Mouse (Mus musculus) CH12.LX (cell line): Measurements from ENCODE around the gene Fars2. TPM values are rescaled to one million over a fixed set of nuclear protein-coding genes. Genes with fewer than 3 reads are reported as not detected.

Experiments used
- DNase-seq: peaks from one replicate; pipeline ENCODE4 v3.0.0-alpha.2; 2013; ENCODE audit errors: extremely low read depth
- H3K27ac ChIP-seq: 2 replicates; pipeline ENCODE4 v1.5.1; 2012; ENCODE audit warnings: low read depth, mild to moderate bottlenecking, control low read depth, moderate library complexity; ENCODE audit not compliant: insufficient read depth
- H3K27me3 ChIP-seq: replicated peaks from 2 replicates; pipeline ENCODE3; 2012; ENCODE audit warnings: inconsistent platforms
- H3K36me3 ChIP-seq, 2 experiments: replicated peaks in 1 of 2; 2 replicates each; pipeline versions ENCODE3 to v1.6.1; 2012; ENCODE audit warnings: inconsistent platforms in 1 of 2, low read length in 1 of 2, mild to moderate bottlenecking in 1 of 2, mixed read lengths in 1 of 2, moderate library complexity in 1 of 2; ENCODE audit not compliant: control insufficient read depth in 1 of 2, insufficient read depth in 1 of 2
- H3K4me1 ChIP-seq, 2 experiments: 2 replicates each; pipeline ENCODE4 v1.6.1; 2012; ENCODE audit warnings: inconsistent platforms in 1 of 2, moderate library complexity in 1 of 2; ENCODE audit not compliant: insufficient read depth in 2 of 2, control insufficient read depth in 1 of 2
- H3K4me2 ChIP-seq: 2 replicates; pipeline ENCODE4 v1.6.1; 2012; ENCODE audit warnings: low read depth, mild to moderate bottlenecking, control low read depth; ENCODE audit not compliant: poor library complexity, insufficient read depth, severe bottlenecking
- H3K4me3 ChIP-seq, 3 experiments: fragments of 150-350 bp in 1 of 3; sonication (generic) in 1 of 3; replicated peaks in 1 of 3; 2 replicates each; pipeline versions ENCODE3 to v1.5.1; 2011 to 2012; ENCODE audit warnings: low read depth in 2 of 3, low read length in 2 of 3, mild to moderate bottlenecking in 2 of 3, moderate library complexity in 2 of 3, control low read depth in 1 of 3, improper control_type of control experiment in 1 of 3, inconsistent platforms in 1 of 3, mixed read lengths in 1 of 3; ENCODE audit not compliant: poor library complexity in 1 of 3
- H3K79me2 ChIP-seq: replicated peaks from 2 replicates; pipeline ENCODE4 v1.6.1; 2012; ENCODE audit warnings: mild to moderate bottlenecking, moderate library complexity; ENCODE audit not compliant: control insufficient read depth, poor library complexity, insufficient read depth, severe bottlenecking; ENCODE audit errors: extremely low read depth
- H3K9ac ChIP-seq: 2 replicates; pipeline ENCODE4 v1.6.1; 2012; ENCODE audit warnings: low read depth, mild to moderate bottlenecking, control low read depth, moderate library complexity; ENCODE audit not compliant: insufficient read depth
- H3K9me3 ChIP-seq: replicated peaks from 2 replicates; pipeline ENCODE3; 2012; ENCODE audit warnings: low read length, inconsistent platforms, mixed read lengths
- CHD1 ChIP-seq: IDR thresholded peaks from 2 replicates; pipeline ENCODE4 v1.6.1; 2012; ENCODE audit warnings: low read depth, low read length, improper control_type of control experiment, inconsistent platforms
- CHD2 ChIP-seq: IDR thresholded peaks from 2 replicates; pipeline ENCODE4 v1.6.1; 2011; ENCODE audit warnings: low read length, improper control_type of control experiment
- CTCF ChIP-seq, 2 experiments: IDR thresholded peaks in 1 of 2; conservative IDR thresholded peaks in 1 of 2; 2 replicates each; pipeline ENCODE4 v1.5.1; 2011 to 2012; ENCODE audit warnings: low read depth in 2 of 2, low read length in 2 of 2, improper control_type of control experiment in 1 of 2, inconsistent platforms in 1 of 2, mild to moderate bottlenecking in 1 of 2, moderate library complexity in 1 of 2
- E2F4 ChIP-seq: IDR thresholded peaks from 2 replicates; pipeline ENCODE4 v1.6.1; 2011; ENCODE audit warnings: low read depth, low read length, improper control_type of control experiment; ENCODE audit not compliant: insufficient replicate concordance
- EP300 ChIP-seq: IDR thresholded peaks from 2 replicates; pipeline ENCODE4 v1.6.1; 2011; ENCODE audit warnings: low read length, improper control_type of control experiment
- GABPA ChIP-seq: IDR thresholded peaks from 2 replicates; pipeline ENCODE4 v1.6.1; 2012; ENCODE audit warnings: low read depth, low read length, improper control_type of control experiment, inconsistent platforms; ENCODE audit not compliant: insufficient replicate concordance
- HCFC1 ChIP-seq: IDR thresholded peaks from 2 replicates; pipeline ENCODE4 v1.6.1; 2012; ENCODE audit warnings: low read depth, mild to moderate bottlenecking, inconsistent platforms, low read length, improper control_type of control experiment
- JUN ChIP-seq: IDR thresholded peaks from 2 replicates; pipeline ENCODE4 v1.6.1; 2011; ENCODE audit warnings: low read depth, mild to moderate bottlenecking, low read length, improper control_type of control experiment, moderate library complexity; ENCODE audit not compliant: insufficient read depth
- JUND ChIP-seq: conservative IDR thresholded peaks from 2 replicates; pipeline ENCODE4 v1.6.1; 2011; ENCODE audit warnings: low read depth, low read length, improper control_type of control experiment
- KAT2A ChIP-seq: IDR thresholded peaks from 2 replicates; pipeline ENCODE4 v1.6.1; 2012; ENCODE audit warnings: low read length, improper control_type of control experiment, inconsistent platforms; ENCODE audit not compliant: insufficient replicate concordance
- MAFK ChIP-seq: IDR thresholded peaks from 2 replicates; pipeline ENCODE4 v1.6.1; 2011; ENCODE audit warnings: low read length, improper control_type of control experiment; ENCODE audit not compliant: insufficient replicate concordance
- MAX ChIP-seq: IDR thresholded peaks from 2 replicates; pipeline ENCODE4 v1.6.1; 2011; ENCODE audit warnings: low read length, improper control_type of control experiment
- MAZ ChIP-seq: IDR thresholded peaks from 2 replicates; pipeline ENCODE4 v1.6.1; 2012; ENCODE audit warnings: low read depth, mild to moderate bottlenecking, inconsistent platforms, low read length, improper control_type of control experiment, moderate library complexity
- MEF2A ChIP-seq: IDR thresholded peaks from 2 replicates; pipeline ENCODE4 v1.6.1; 2014; ENCODE audit warnings: low read depth, mild to moderate bottlenecking, inconsistent platforms, low read length, improper control_type of control experiment, borderline replicate concordance
- MXI1 ChIP-seq: IDR thresholded peaks from 2 replicates; pipeline ENCODE4 v1.6.1; 2011; ENCODE audit warnings: mild to moderate bottlenecking, low read depth, low read length, improper control_type of control experiment
- NELFE ChIP-seq: IDR thresholded peaks from 2 replicates; pipeline ENCODE4 v1.6.1; 2011; ENCODE audit warnings: low read depth, low read length, improper control_type of control experiment
- POLR2AphosphoS2 ChIP-seq: IDR thresholded peaks from 2 replicates; pipeline ENCODE4 v1.6.1; 2011; ENCODE audit warnings: low read depth, low read length, improper control_type of control experiment
- RAD21 ChIP-seq: IDR thresholded peaks from 2 replicates; pipeline ENCODE4 v1.6.1; 2011; ENCODE audit warnings: low read depth, mild to moderate bottlenecking, low read length, improper control_type of control experiment, moderate library complexity
- RCOR1 ChIP-seq: conservative IDR thresholded peaks from 2 replicates; pipeline ENCODE4 v1.6.1; 2012; ENCODE audit warnings: low read depth, mild to moderate bottlenecking, inconsistent platforms, low read length, improper control_type of control experiment
- SIN3A ChIP-seq: IDR thresholded peaks from 2 replicates; pipeline ENCODE4 v1.6.1; 2012; ENCODE audit warnings: low read length, improper control_type of control experiment, inconsistent platforms
- USF1 ChIP-seq: IDR thresholded peaks from 2 replicates; pipeline ENCODE4 v1.6.1; 2014; ENCODE audit warnings: low read depth, mild to moderate bottlenecking, inconsistent platforms, low read length, improper control_type of control experiment
- USF2 ChIP-seq: conservative IDR thresholded peaks from 2 replicates; pipeline ENCODE4 v1.6.1; 2011; ENCODE audit warnings: low read depth, low read length, improper control_type of control experiment
- ZC3H11A ChIP-seq: IDR thresholded peaks from 2 replicates; pipeline ENCODE4 v1.6.1; 2012; ENCODE audit warnings: low read depth, mild to moderate bottlenecking, inconsistent platforms, low read length, improper control_type of control experiment
- ZNF384 ChIP-seq: IDR thresholded peaks from 2 replicates; pipeline ENCODE4 v1.6.1; 2012; ENCODE audit warnings: low read depth, low read length, improper control_type of control experiment, inconsistent platforms
- dilution Hi-C: fragments of 300-500 bp; cut with MboI; formaldehyde crosslinking; loops from 2 replicates; pipeline ENCODE4 v1.14.3; 2020; ENCODE audit warnings: low sequenced_read_pairs; ENCODE audit not compliant: extremely low pct_unique_long_range_greater_than_20kb, extremely low pct_ligation_motif_present
- in situ Hi-C: fragments of 300-500 bp; cut with MboI; formaldehyde crosslinking; loops from 3 replicates; pipeline ENCODE4 v1.14.3; 2019; ENCODE audit warnings: low sequenced_read_pairs, low pct_ligation_motif_present, low pct_unique_long_range_greater_than_20kb, mixed read lengths
- polyA plus RNA-seq: library from polyadenylated mRNA; unstranded; fragments of >175 nt; gene quantifications from 2 replicates; pipeline ENCODE4 v1.2.1, GENCODE M21; 2012; ENCODE audit warnings: low read depth; ENCODE audit not compliant: insufficient read length
- total RNA-seq, 2 experiments: library from RNA; depleted of rRNA; stranded (reverse); fragments of 300-350 nt in 1 of 2; fragments of >200 nt in 1 of 2; gene quantifications; 2 replicates each; pipeline ENCODE4 v1.2.3; 2012 to 2014

Gene Fars2
- total and polyA plus RNA-seq, 3 experiments, result 30.2 to 47.7 (median 46.4) TPM

DNA sequence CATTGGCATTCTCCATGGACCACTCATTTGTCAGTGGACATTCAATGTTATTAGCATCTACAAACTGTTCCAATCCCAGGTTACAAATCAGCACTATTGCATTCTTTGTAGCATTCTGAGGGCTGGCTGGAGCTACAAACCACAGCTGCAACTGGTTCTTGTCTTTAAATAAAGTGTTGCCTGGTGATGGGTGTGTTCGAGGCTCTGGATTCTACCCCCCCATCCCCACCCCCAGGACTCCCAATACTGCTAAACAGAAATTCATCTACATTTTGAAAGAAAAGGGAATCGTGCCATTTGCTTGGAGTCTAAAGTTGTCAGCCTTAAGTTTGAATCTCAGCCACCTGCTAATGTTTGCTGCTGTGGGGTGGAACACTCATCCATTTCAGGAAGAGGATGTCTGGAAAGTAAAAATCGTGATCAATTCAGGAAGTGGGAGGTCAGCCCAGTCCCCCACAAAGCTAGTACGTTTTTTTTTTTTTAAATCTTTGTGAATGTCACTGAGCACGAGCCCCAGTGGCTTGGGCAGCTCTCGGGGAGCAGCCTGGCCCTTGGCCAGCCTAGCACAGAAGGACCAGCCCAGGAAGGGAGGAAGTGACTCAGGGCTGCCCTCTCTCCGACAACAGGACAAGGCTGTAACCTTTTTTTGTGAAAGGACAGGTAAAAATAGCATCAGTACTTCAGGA, 578.4 kb downstream of the Fars2 start:
- Histone ChIP-seq H3K27ac (no peak overlapping the region), H3K79me2 (no peaks in the 10 kb centered on the region), H3K9ac (no peak overlapping the region), H3K36me3 (no peaks in the 10 kb centered on the region), H3K27me3 (no peaks in the 10 kb centered on the region), H3K9me3 (no peaks in the 10 kb centered on the region), H3K4me1 (no peaks in the 10 kb centered on the region; a peak in 1 of 4 replicates), H3K4me3 (no peak overlapping the region), H3K4me2 (no peak overlapping the region)
- dilution Hi-C loops (no loop called here), in situ Hi-C loops (no loop called here)
- TF ChIP-seq USF2 (no peak), NELFE (no peak), RCOR1 (no peak), ZNF384 (no peak), ZC3H11A (no peak), GABPA (no peak), HCFC1 (no peak), CHD1 (no peak), JUND (no peak), MAX (no peak), MEF2A (no peak)
- DNase-seq, result no peak

DNA sequence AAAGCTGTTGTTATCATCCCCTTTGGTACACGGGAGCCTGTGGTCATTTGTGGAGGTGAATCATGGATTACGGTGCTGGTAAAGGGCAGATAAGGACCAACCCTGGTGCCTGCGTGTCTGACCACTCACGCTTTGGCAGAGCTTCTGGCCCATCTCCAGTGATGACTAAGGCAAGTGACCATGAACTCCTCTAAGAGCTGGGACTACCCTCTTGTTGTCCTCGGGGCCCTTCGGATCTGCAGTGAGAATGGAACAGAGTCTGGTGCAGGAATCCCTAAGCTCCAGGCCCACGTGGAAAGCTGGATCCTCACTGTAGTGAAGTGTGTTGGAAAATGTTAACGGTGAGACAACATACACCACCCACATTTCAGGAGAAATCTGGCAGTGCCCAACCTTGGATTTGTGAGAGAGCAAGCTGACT, 579.1 kb downstream of the Fars2 start:
- Histone ChIP-seq H3K27ac (no peak overlapping the region), H3K4me3 (no peak overlapping the region), H3K27me3 (no peaks in the 10 kb centered on the region), H3K9ac (no peak overlapping the region), H3K4me2 (no peak overlapping the region), H3K79me2 (no peaks in the 10 kb centered on the region), H3K36me3 (no peaks in the 10 kb centered on the region), H3K4me1 (no peaks in the 10 kb centered on the region; a peak in 1 of 4 replicates), H3K9me3 (no peaks in the 10 kb centered on the region)
- TF ChIP-seq CHD2 (no peak), NELFE (no peak), ZNF384 (no peak), USF1 (no peak), JUN (no peak), MAZ (no peak), MXI1 (no peak), USF2 (no peak), RAD21 (no peak), SIN3A (no peak), JUND (no peak), ZC3H11A (no peak), CHD1 (no peak), E2F4 (no peak), CTCF (conservative IDR thresholded peaks at IDR 0.05 in 1 of 2, IDR thresholded peaks at IDR 0.05 in 1 of 2; ENCODE audit: low read depth in 2 of 2, low read length in 2 of 2) (no peak), KAT2A (no peak), MAFK (no peak), POLR2AphosphoS2 (no peak), EP300 (no peak)
- in situ Hi-C loops (no loop called here), dilution Hi-C loops (no loop called here)
- DNase-seq, result no peak
